ENCODE assay signal across 23 mouse cellular contexts in the genomic region with DNA sequence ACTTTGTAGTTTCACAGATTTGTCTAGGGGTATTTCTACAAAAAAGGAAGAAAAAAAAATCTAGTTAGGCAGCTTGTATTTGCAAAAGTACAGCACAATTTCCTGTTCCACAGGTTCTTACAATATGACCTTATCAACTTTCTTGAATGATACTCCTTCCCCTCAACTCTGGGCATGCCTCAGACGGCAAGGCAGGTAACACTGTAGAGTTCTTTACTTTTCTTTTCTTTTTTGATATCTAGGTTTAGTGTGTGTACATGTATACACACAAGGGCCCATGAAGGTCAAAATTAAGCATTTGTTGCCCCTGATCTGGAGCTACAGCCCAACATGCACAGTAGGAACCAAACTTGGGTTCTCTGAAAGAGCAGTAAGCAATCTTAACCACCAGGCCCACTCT.
"Had no signal": no experiment of that assay in that cellular context is flagged by ENCODE, and none has a peak within 500 bp of the region (broad histone marks: within the 10 kb centered on the region; RNA-seq: fewer than 3 reads in every experiment).

No protein-coding gene starts in this region.

- H3K4me3 ChIP-seq: heart, adult 2 months; heart, embryonic 10.5 days; heart, embryonic 12.5 days; hindbrain, embryonic 10.5 days; hindbrain, embryonic 12.5 days; layer of hippocampus, adult 2 months; limb, embryonic 12.5 days had no signal

- H3K4me2 ChIP-seq: heart, embryonic 12.5 days; hindbrain, embryonic 12.5 days; hindbrain, embryonic 14.5 days; limb, embryonic 12.5 days had no signal

- H3K36me3 ChIP-seq: heart, embryonic 10.5 days; heart, embryonic 12.5 days; hindbrain, embryonic 10.5 days; hindbrain, embryonic 12.5 days; limb, embryonic 12.5 days had no signal

- H3K27ac ChIP-seq: heart, adult 2 months; heart, embryonic 10.5 days; hindbrain, embryonic 10.5 days; hindbrain, embryonic 12.5 days; hindbrain, embryonic 14.5 days; layer of hippocampus, adult 2 months; limb, embryonic 12.5 days had no signal

- H3K9me3 ChIP-seq: heart, embryonic 10.5 days; heart, embryonic 12.5 days; hindbrain, embryonic 10.5 days; hindbrain, embryonic 12.5 days; limb, embryonic 12.5 days had no signal

- H3K9ac ChIP-seq: forebrain, postnatal 0 days; heart, embryonic 12.5 days; hindbrain, embryonic 12.5 days; hindbrain, embryonic 14.5 days; limb, embryonic 12.5 days had no signal

- ATAC-seq: forebrain, postnatal 0 days; hindbrain, embryonic 16.5 days; inflammation-experienced regulatory T-cells, adult 6 months; intestine, postnatal 0 days had no signal

- H3K4me1 ChIP-seq: heart, embryonic 10.5 days; heart, embryonic 12.5 days; hindbrain, embryonic 12.5 days; limb, embryonic 12.5 days had no signal

- H3K27me3 ChIP-seq: heart, embryonic 12.5 days; hindbrain, embryonic 12.5 days; limb, embryonic 12.5 days had no signal

- DNase-seq: forebrain, postnatal 0 days; gastrocnemius, postnatal 14 days; gastrocnemius, postnatal 36 days; heart, adult 2 months; heart, postnatal 10 days; heart, postnatal 4 days; kidney, adult 18-20 months; kidney, adult 8-10 months; kidney, postnatal 10 days; kidney, postnatal 25 days; kidney, postnatal 4 days; layer of hippocampus, postnatal 36 days; left cerebral cortex, postnatal 4 days had no signal
